Mouse (Mus musculus): ENCODE measurements at regions not wholly inside any gene's neighbourhood (a gene's known extent, or its start where the extent isn't known, plus 50 kb on each side); places are given as distances from the start of the nearest gene placed in this dataset.

DNA sequence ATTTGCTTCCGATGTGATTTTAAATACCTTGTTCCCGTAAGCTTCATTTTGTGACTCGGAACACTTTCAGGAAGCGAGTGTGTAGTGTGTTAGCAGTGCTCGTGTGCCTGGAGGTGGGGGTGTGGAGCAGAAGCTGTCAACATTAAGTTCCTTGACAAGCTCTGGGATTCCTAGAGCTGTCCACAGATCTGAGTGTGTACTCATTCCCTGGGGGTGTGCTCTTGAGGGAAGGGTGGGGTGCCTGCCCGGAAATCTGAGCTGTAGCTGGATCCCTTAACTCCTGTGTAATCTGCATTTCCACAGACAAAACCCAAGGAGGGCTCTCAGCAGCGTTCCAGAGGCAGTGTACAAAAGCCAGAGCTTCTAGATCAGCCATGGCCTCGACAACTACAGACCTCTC, 335.8 kb downstream of the Etnk1 start:
- Histone ChIP-seq H3K9me3 (replicated peaks; ENCODE audit: low read length) (peaks cover 3% of the 10 kb centered on the region), H3K27ac (ENCODE audit: insufficient read depth, low read depth) (no peak overlapping the region), H3K27me3 (replicated peaks) (no peaks in the 10 kb centered on the region), H3K79me2 (replicated peaks; ENCODE audit: control insufficient read depth, extremely low read depth, insufficient read depth, poor library complexity, severe bottlenecking) (no peaks in the 10 kb centered on the region), H3K4me2 (ENCODE audit: insufficient read depth, low read depth, poor library complexity, severe bottlenecking) (no peak overlapping the region), H3K4me3 (replicated peaks in 1 of 3; ENCODE audit: low read depth in 2 of 3, low read length in 2 of 3, poor library complexity in 1 of 3) (no peak overlapping the region), H3K9ac (ENCODE audit: insufficient read depth, low read depth) (no peak overlapping the region), H3K36me3 (replicated peaks in 1 of 2; ENCODE audit: control insufficient read depth in 1 of 2, insufficient read depth in 1 of 2, low read length in 1 of 2) (no peaks in the 10 kb centered on the region), H3K4me1 (ENCODE audit: control insufficient read depth in 1 of 2, insufficient read depth in 2 of 2) (no peaks in the 10 kb centered on the region)
- in situ Hi-C loops (cut with MboI; ENCODE audit: low pct_ligation_motif_present, low pct_unique_long_range_greater_than_20kb, low sequenced_read_pairs) (no loop called here), dilution Hi-C loops (cut with MboI; ENCODE audit: extremely low pct_ligation_motif_present, extremely low pct_unique_long_range_greater_than_20kb, low sequenced_read_pairs) (no loop called here)
- TF ChIP-seq MAX (IDR thresholded peaks at IDR 0.05; ENCODE audit: low read length), result no peak
- no peak for TF ChIP-seq ZNF384 (IDR thresholded peaks at IDR 0.05; ENCODE audit: low read depth, low read length)
- TF ChIP-seq RAD21 (IDR thresholded peaks at IDR 0.05; ENCODE audit: low read depth, low read length), result no peak
- TF ChIP-seq TCF12 (IDR thresholded peaks at IDR 0.05; ENCODE audit: low read depth, low read length), result no peak
- TF ChIP-seq PAX5 (IDR thresholded peaks at IDR 0.05; ENCODE audit: low read length), result no peak
- TF ChIP-seq NELFE (IDR thresholded peaks at IDR 0.05; ENCODE audit: low read depth, low read length), result no peak
- TF ChIP-seq POLR2A (IDR thresholded peaks at IDR 0.05; ENCODE audit: low read depth, low read length), result no peak
- no peak for TF ChIP-seq USF1 (IDR thresholded peaks at IDR 0.05; ENCODE audit: low read depth, low read length)
- no peak for TF ChIP-seq MXI1 (IDR thresholded peaks at IDR 0.05; ENCODE audit: low read depth, low read length)
- no peak for TF ChIP-seq SMC3 (IDR thresholded peaks at IDR 0.05; ENCODE audit: low read depth, low read length)
- TF ChIP-seq POLR2AphosphoS2 (IDR thresholded peaks at IDR 0.05; ENCODE audit: low read depth, low read length), result no peak
- no peak for TF ChIP-seq TBP (conservative IDR thresholded peaks at IDR 0.05; ENCODE audit: low read depth, low read length)
- no peak for TF ChIP-seq HCFC1 (IDR thresholded peaks at IDR 0.05; ENCODE audit: low read depth, low read length)
- no peak for TF ChIP-seq NRF1 (IDR thresholded peaks at IDR 0.05; ENCODE audit: low read depth, low read length)
- no peak for TF ChIP-seq UBTF (IDR thresholded peaks at IDR 0.05; ENCODE audit: low read depth, low read length)
- no peak for TF ChIP-seq BHLHE40 (IDR thresholded peaks at IDR 0.05; ENCODE audit: low read depth, low read length)
- TF ChIP-seq MAFK (IDR thresholded peaks at IDR 0.05; ENCODE audit: insufficient replicate concordance, low read length), result no peak
- TF ChIP-seq CHD2 (IDR thresholded peaks at IDR 0.05; ENCODE audit: low read length), result no peak
- TF ChIP-seq KAT2A (IDR thresholded peaks at IDR 0.05; ENCODE audit: insufficient replicate concordance, low read length), result no peak
- no peak for TF ChIP-seq GABPA (IDR thresholded peaks at IDR 0.05; ENCODE audit: insufficient replicate concordance, low read depth, low read length)
- DNase-seq (ENCODE audit: extremely low read depth), result no peak

DNA sequence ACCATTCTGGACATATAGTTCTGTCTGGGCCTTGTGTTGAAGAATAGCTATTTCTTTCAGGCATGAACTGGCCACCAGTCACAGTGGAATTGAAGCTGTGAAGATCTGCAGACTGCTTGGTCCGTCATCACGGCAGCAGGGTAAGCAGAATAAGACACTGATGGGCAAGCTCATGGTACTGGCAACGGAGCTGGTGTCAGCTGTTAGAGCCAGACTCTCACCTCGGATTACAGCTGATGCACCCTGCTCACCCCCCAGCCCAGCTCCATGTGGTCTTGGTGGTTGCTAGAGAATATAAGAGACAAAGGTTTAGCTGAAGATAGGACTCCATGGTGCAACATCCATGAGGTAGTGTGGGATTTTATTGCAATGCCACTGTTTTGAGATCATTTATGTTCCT, 336.9 kb downstream of the Etnk1 start:
- Histone ChIP-seq H3K79me2 (replicated peaks; ENCODE audit: control insufficient read depth, extremely low read depth, insufficient read depth, poor library complexity, severe bottlenecking) (no peaks in the 10 kb centered on the region), H3K4me3 (replicated peaks in 1 of 3; ENCODE audit: low read depth in 2 of 3, low read length in 2 of 3, poor library complexity in 1 of 3) (no peak overlapping the region), H3K9ac (ENCODE audit: insufficient read depth, low read depth) (no peak overlapping the region), H3K27ac (ENCODE audit: insufficient read depth, low read depth) (no peak overlapping the region), H3K9me3 (replicated peaks; ENCODE audit: low read length) (peaks cover 3% of the 10 kb centered on the region), H3K4me1 (ENCODE audit: control insufficient read depth in 1 of 2, insufficient read depth in 2 of 2) (no peaks in the 10 kb centered on the region), H3K36me3 (replicated peaks in 1 of 2; ENCODE audit: control insufficient read depth in 1 of 2, insufficient read depth in 1 of 2, low read length in 1 of 2) (no peaks in the 10 kb centered on the region), H3K4me2 (ENCODE audit: insufficient read depth, low read depth, poor library complexity, severe bottlenecking) (no peak overlapping the region), H3K27me3 (replicated peaks) (no peaks in the 10 kb centered on the region)
- in situ Hi-C loops (cut with MboI; ENCODE audit: low pct_ligation_motif_present, low pct_unique_long_range_greater_than_20kb, low sequenced_read_pairs) (no loop called here), dilution Hi-C loops (cut with MboI; ENCODE audit: extremely low pct_ligation_motif_present, extremely low pct_unique_long_range_greater_than_20kb, low sequenced_read_pairs) (no loop called here)
- TF ChIP-seq USF2 (conservative IDR thresholded peaks at IDR 0.05; ENCODE audit: low read depth, low read length) (no peak), ZKSCAN1 (IDR thresholded peaks at IDR 0.05; ENCODE audit: borderline replicate concordance, low read depth, low read length) (no peak), POLR2AphosphoS2 (IDR thresholded peaks at IDR 0.05; ENCODE audit: low read depth, low read length) (no peak), MAX (IDR thresholded peaks at IDR 0.05; ENCODE audit: low read length) (no peak), CHD2 (IDR thresholded peaks at IDR 0.05; ENCODE audit: low read length) (no peak), MXI1 (IDR thresholded peaks at IDR 0.05; ENCODE audit: low read depth, low read length) (no peak)
- DNase-seq (ENCODE audit: extremely low read depth), result no peak

Data from CH12.LX (cell line).